Mouse (Mus musculus): ENCODE data around the gene Sltm. TPM values are rescaled to one million over a fixed set of nuclear protein-coding genes. Genes with fewer than 3 reads are reported as not detected.

Sltm gene
- total RNA-seq, 2 experiments from 2014 or later, result 21.4 to 26.5 TPM

Other genes starting within 250 kb of the Sltm start
- 10 to 100 TPM; 11.7 to 12.5 TPM for gene Ccnb2, start 121.2 kb upstream of the Sltm start, total RNA-seq (2021)
- gene Rnf111, start 39.0 kb upstream of the Sltm start, total RNA-seq (2021), result 10 to 100 TPM; 15.8 to 20.1 TPM
- gene Gm10642, start 113.5 kb downstream of the Sltm start, total RNA-seq (2021), result under 1 TPM; 0.52 to 0.56 TPM
- 10 to 100 TPM; 13.1 to 13.8 TPM for gene Mindy2, start 114.4 kb downstream of the Sltm start, total RNA-seq (2021)
- gene Adam10, start 136.2 kb downstream of the Sltm start, total RNA-seq (2021), result 10 to 100 TPM; 41.9 to 49.7 TPM